Mouse (Mus musculus) testis, adult 2 months (tissue): ENCODE results near the gene Qrich2. TPM values are rescaled to one million over a fixed set of nuclear protein-coding genes. Genes with fewer than 3 reads are reported as not detected.
A peak's percentile ranks its signal among the peaks of the same experiment; 100 is the strongest.

ENCODE experiments used
- H3K27ac ChIP-seq: fragments of 200-500 bp; 2 replicates; pipeline ENCODE4 v1.5.1; 2012; ENCODE audit warnings: low read depth, low read length; ENCODE audit not compliant: control insufficient read depth, insufficient read depth
- H3K27me3 ChIP-seq: fragments of 200-500 bp; 2 replicates; pipeline ENCODE4 v1.6.1; 2012; ENCODE audit warnings: mild to moderate bottlenecking, low read length, moderate library complexity; ENCODE audit not compliant: control insufficient read depth, insufficient read depth
- H3K36me3 ChIP-seq: fragments of 200-500 bp; 2 replicates; pipeline ENCODE4 v1.6.1; 2012; ENCODE audit warnings: mild to moderate bottlenecking, low read length; ENCODE audit not compliant: control insufficient read depth, insufficient read depth
- H3K4me1 ChIP-seq: fragments of 200-500 bp; 2 replicates; pipeline ENCODE4 v1.6.1; 2012; ENCODE audit warnings: low read length; ENCODE audit not compliant: control insufficient read depth, insufficient read depth
- H3K4me3 ChIP-seq: fragments of 200-500 bp; 2 replicates; pipeline ENCODE4 v1.5.1; 2012; ENCODE audit warnings: low read depth, mild to moderate bottlenecking, low read length, moderate library complexity, mixed read lengths; ENCODE audit not compliant: control insufficient read depth
- CTCF ChIP-seq: fragments of 200-500 bp; IDR thresholded peaks from 2 replicates; pipeline ENCODE4 v1.5.1; 2012; ENCODE audit warnings: low read depth, mild to moderate bottlenecking, inconsistent platforms, low read length, moderate library complexity; ENCODE audit not compliant: control insufficient read depth, insufficient read depth, insufficient replicate concordance
- POLR2A ChIP-seq: fragments of 200-500 bp; IDR thresholded peaks from 2 replicates; pipeline ENCODE4 v1.6.1; 2012; ENCODE audit warnings: low read depth, mild to moderate bottlenecking, inconsistent platforms, low read length, moderate library complexity; ENCODE audit not compliant: control insufficient read depth
- polyA plus RNA-seq: library from polyadenylated mRNA; depleted of rRNA; stranded (reverse); fragments of >200 nt; gene quantifications from 2 replicates; pipeline ENCODE4 v1.2.3, GENCODE M21; 2012; rRNA removed

Gene Qrich2
- polyA plus RNA-seq = 469 and 538 TPM in 2 replicates

DNA sequence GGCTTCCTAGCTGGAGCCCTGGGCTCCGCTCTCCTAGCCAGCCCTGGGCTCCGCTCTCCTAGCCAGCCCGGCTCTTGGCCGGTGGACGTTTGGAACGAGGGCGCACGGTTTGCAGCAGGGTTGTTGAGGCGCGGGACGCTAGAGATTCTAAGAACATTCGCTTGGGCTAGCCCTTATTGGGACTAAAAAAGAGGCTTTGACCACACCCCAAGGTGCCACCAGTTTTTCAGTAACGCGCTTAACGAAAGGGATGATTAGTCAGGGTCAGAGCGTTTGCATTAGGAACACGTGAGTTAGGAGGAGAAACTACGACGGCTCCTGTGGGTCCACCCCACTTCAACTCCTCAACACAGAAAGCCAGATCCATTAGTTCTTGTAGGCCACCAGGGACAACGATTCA is at the start of gene Qrich2:
Gene Qrich2, minus strand, starts transcription at position 101 of the 400 bp plus-strand sequence.
- peak; percentile 88 for TF ChIP-seq POLR2A
- no peak for TF ChIP-seq CTCF
- Histone ChIP-seq H3K27ac (peak within 1 kb of the TSS; percentile 86), H3K4me1 (peaks cover 2% of the 10 kb centered on the region), H3K27me3 (no peaks in the 10 kb centered on the region), H3K4me3 (peak within 1 kb of the TSS; percentile 86), H3K36me3 (no peaks in the 10 kb centered on the region; the same call in 1 of the 2 replicates)

DNA sequence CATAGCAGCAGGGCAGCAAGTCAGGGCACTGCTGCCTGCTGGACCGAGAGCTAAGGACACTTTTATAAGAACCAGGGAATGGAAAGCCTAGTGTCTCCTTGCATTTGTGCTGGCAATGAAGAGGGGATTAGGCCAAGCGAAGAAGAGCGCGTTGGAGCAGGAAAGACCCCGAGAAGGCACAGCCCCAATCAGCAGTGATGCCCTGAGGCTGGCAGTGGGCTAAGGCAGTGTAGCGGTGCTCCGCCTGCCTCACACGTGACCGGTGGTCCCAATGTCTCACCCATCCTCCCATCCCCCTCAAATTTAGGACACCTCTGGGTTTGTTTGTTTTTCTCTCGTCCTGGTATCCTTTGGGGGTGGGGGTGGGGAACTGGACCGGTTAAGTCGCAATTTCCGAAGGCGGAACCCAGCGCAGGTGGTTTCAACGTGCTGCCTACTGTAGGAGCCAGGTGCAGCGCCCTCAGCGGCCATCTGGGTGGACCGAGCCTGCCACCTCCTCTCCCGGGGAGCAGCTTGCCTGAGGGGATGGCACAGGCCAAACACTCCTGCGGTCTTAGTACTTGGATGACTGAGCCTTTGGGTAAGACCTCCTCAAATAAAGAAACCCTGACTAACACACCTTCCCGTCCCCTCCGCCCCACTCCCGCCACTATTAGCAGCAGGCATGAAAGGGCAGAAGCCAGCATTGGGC is 49.4 kb upstream of the Qrich2 start:
- Histone ChIP-seq H3K27me3 (no peaks in the 10 kb centered on the region), H3K27ac (no peak overlapping the region), H3K36me3 (no peaks in the 10 kb centered on the region), H3K4me1 (peaks cover 5% of the 10 kb centered on the region), H3K4me3 (peak overlapping the region; percentile 64)
- TF ChIP-seq CTCF = no peak
- TF ChIP-seq POLR2A = no peak

GRCm38 (mm10) chr11:116513531-116514038 is 47.5 kb upstream of the Qrich2 start:
- TF ChIP-seq CTCF (no peak), POLR2A (no peak)
- peaks cover 5% of the 10 kb centered on the region for H3K4me1 ChIP-seq
- no peaks in the 10 kb centered on the region for H3K36me3 ChIP-seq
- H3K27ac ChIP-seq = no peak overlapping the region
- H3K27me3 ChIP-seq = no peaks in the 10 kb centered on the region
- no peak overlapping the region for H3K4me3 ChIP-seq

DNA sequence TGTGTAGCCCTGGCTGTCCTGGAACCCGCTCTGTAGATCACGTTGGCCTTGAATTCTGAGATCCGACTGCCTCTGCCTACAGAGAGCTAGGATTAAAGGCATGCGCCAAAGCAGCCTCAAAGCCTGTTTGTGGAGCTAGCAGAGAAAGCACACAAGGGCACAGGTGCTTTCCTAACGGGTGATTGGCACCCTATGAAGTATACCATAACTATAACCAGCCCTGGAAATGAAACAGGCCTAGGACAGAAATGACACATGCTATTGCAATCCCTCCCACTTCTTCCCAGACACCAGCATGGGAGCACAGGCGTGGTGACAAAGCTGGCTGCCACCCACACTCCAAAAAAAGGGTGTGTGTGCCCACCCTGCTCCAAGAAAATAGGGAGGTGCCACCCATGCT is 46.9 kb upstream of the Qrich2 start:
- Histone ChIP-seq H3K36me3 (no peaks in the 10 kb centered on the region), H3K4me3 (no peak overlapping the region), H3K27ac (no peak overlapping the region), H3K27me3 (no peaks in the 10 kb centered on the region), H3K4me1 (peaks cover 5% of the 10 kb centered on the region)
- no peak for TF ChIP-seq CTCF
- TF ChIP-seq POLR2A = no peak

DNA sequence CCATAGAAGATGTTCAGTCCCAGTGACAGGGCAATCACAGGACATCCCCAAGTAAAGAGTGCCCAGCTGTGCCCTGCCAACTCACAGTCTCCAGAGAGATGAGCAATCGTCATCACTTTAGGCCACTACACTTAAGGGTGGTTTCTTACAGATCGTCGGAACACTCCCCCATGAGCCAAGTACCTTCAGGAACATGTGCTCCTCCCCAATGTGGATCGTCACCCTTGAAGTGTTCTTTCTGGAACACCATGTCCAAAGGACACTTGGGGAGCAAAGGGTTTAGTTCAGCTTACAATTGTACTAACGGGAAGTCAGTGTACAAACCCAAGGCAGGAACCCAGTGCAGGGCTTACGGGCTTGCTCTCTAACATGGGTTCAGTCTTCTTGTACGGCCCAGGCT is 46.1 kb upstream of the Qrich2 start:
- TF ChIP-seq CTCF (no peak), POLR2A (no peak)

DNA sequence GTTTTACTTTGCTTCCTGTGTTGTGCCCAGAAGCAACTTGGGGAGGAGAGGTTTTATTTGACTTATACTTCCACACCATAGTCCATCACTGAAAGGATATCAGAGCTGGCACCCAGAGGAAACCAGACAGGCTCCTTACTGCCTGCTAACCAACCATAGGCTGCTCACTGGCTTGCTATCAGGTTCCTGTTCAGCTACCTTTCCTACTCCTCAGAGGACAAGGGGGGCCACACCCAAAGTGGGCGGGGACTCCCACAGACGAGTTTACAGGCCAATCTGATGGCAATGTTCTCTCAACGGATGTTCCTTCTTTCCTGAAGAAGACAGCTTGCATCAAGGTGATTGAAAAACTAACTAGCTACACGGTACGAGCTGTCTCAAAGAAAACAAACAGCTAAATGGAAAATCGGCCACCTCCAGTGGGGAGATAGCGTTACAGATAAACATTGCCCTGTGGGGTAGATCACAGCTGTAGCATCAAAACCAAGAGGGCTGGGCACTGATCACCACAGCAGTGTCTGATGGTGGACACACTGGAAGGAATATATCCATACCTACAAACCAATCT is 45.3 kb upstream of the Qrich2 start:
- Histone ChIP-seq H3K27me3 (no peaks in the 10 kb centered on the region), H3K36me3 (no peaks in the 10 kb centered on the region), H3K4me3 (no peak overlapping the region), H3K27ac (no peak overlapping the region), H3K4me1 (peaks cover 5% of the 10 kb centered on the region)
- TF ChIP-seq CTCF = no peak
- no peak for TF ChIP-seq POLR2A

More for the DNA sequence above, 46.1 kb upstream of the Qrich2 start:
- no peak overlapping the region for H3K4me3 ChIP-seq
- no peak overlapping the region for H3K27ac ChIP-seq
- no peaks in the 10 kb centered on the region for H3K27me3 ChIP-seq
- H3K4me1 ChIP-seq = peaks cover 5% of the 10 kb centered on the region
- H3K36me3 ChIP-seq = no peaks in the 10 kb centered on the region

- Histone ChIP-seq H3K36me3 (no peaks in the 10 kb centered on the region), H3K4me3 (no peak overlapping the region), H3K4me1 (peaks cover 4% of the 10 kb centered on the region; the same call in 1 of the 2 replicates), H3K27ac (no peak overlapping the region), H3K27me3 (no peaks in the 10 kb centered on the region)
- no peak for TF ChIP-seq POLR2A
- no peak for TF ChIP-seq CTCF
These were observed 42.6 kb upstream of the Qrich2 start for GRCm38 (mm10) chr11:116508689-116509088.
